10 mouse cellular contexts compared by ENCODE assay signal in genomic region chr7:129778842-129779421, GRCm38 (mm10).
A peak's percentile ranks its signal among the peaks of the same experiment; 100 is the strongest.
DNase-seq lines count a peak whose midpoint lies in the region; ATAC-seq lines count a peak whose summit lies in the region.
"Had no signal": no experiment of that assay in that cellular context is flagged by ENCODE, and none has a peak within 500 bp of the region (broad histone marks: within the 10 kb centered on the region; RNA-seq: fewer than 3 reads in every experiment).

No protein-coding gene starts in this region.

- H3K9ac ChIP-seq in forebrain, embryonic 14.5 days (ENCODE audit: low read length): no peak overlapping the region
- no peak overlapping the region for H3K9ac ChIP-seq in neural tube, embryonic 14.5 days (replicated peaks; ENCODE audit: low read depth, low read length)
- no peak overlapping the region for H3K9ac ChIP-seq in intestine, embryonic 16.5 days (ENCODE audit: low read depth, low read length)
- H3K9ac ChIP-seq: embryonic facial prominence, embryonic 15.5 days had no signal

- ATAC-seq in forebrain, embryonic 14.5 days: peak; percentile 82
- ATAC-seq in neural tube, embryonic 14.5 days (ENCODE audit: low read depth): peak; percentile 85
- no peak for ATAC-seq in CD4-positive, CD25-positive, alpha-beta regulatory T cell, adult 4 months
- no peak for ATAC-seq in erythroid progenitor cell, adult 5-6 weeks (replicated peaks; ENCODE audit: low FRiP score, poor library complexity, severe bottlenecking)
- no peak for ATAC-seq in intestine, embryonic 16.5 days

- WGBS in forebrain, embryonic 14.5 days: 13% methylated on average over 13 of the region's 13 CpGs
- 11% methylated on average over 13 of the region's 13 CpGs for WGBS in neural tube, embryonic 14.5 days
- 59% methylated on average over 13 of the region's 13 CpGs for WGBS in intestine, embryonic 16.5 days

- H3K36me3 ChIP-seq in forebrain, embryonic 14.5 days (ENCODE audit: control insufficient read depth, insufficient read depth, low read length): no peaks in the 10 kb centered on the region
- no peaks in the 10 kb centered on the region for H3K36me3 ChIP-seq in neural tube, embryonic 14.5 days (ENCODE audit: control insufficient read depth, insufficient read depth, low read length)
- H3K36me3 ChIP-seq in intestine, embryonic 16.5 days (ENCODE audit: control insufficient read depth, insufficient read depth, low read length): no peaks in the 10 kb centered on the region
- H3K36me3 ChIP-seq: embryonic facial prominence, embryonic 15.5 days had no signal

- peak overlapping the region; percentile 37 for H3K4me2 ChIP-seq in forebrain, embryonic 14.5 days (ENCODE audit: low read length)
- 0 out of 2 replicates have a peak overlapping the region, but pooled peaks have one; percentile 9 for H3K4me2 ChIP-seq in neural tube, embryonic 14.5 days (ENCODE audit: low read depth, low read length)
- no peak overlapping the region for H3K4me2 ChIP-seq in intestine, embryonic 16.5 days (ENCODE audit: low read depth, low read length)
- H3K4me2 ChIP-seq: embryonic facial prominence, embryonic 15.5 days had no signal

- peak overlapping the region; percentile 56; the same call in 1 of the 2 replicates for H3K27ac ChIP-seq in forebrain, embryonic 14.5 days (ENCODE audit: low read depth, low read length)
- no peak overlapping the region for H3K27ac ChIP-seq in neural tube, embryonic 14.5 days (ENCODE audit: low read depth, low read length)
- no peak overlapping the region for H3K27ac ChIP-seq in intestine, embryonic 16.5 days (ENCODE audit: low read length)
- H3K27ac ChIP-seq: embryonic facial prominence, embryonic 15.5 days had no signal

- H3K27me3 ChIP-seq in forebrain, embryonic 14.5 days (replicated peaks; ENCODE audit: control insufficient read depth, insufficient read depth, low read length): peaks cover 6% of the 10 kb centered on the region; the same call in 1 of the 2 replicates
- H3K27me3 ChIP-seq in neural tube, embryonic 14.5 days (ENCODE audit: control insufficient read depth, insufficient read depth, low read length): no peaks in the 10 kb centered on the region
- no peaks in the 10 kb centered on the region for H3K27me3 ChIP-seq in intestine, embryonic 16.5 days (replicated peaks; ENCODE audit: control insufficient read depth, insufficient read depth, low read length)
- H3K27me3 ChIP-seq: embryonic facial prominence, embryonic 15.5 days; Patski had no signal

- DNase-seq in adrenal gland, postnatal 25 days: peak; percentile 28
- peak; percentile 90 for DNase-seq in forebrain, embryonic 14.5 days (ENCODE audit: low spot score)
- DNase-seq in layer of hippocampus, postnatal 36 days: peak; percentile 46 to 53
- DNase-seq in thymus, postnatal 14 days: no peak

- H3K4me3 ChIP-seq in forebrain, embryonic 14.5 days (ENCODE audit: low read depth, low read length): no peak overlapping the region
- no peak overlapping the region for H3K4me3 ChIP-seq in neural tube, embryonic 14.5 days (ENCODE audit: low read depth, low read length)
- no peak overlapping the region for H3K4me3 ChIP-seq in intestine, embryonic 16.5 days (ENCODE audit: low read length)
- H3K4me3 ChIP-seq: embryonic facial prominence, embryonic 15.5 days had no signal

- peaks cover 30% of the 10 kb centered on the region for H3K4me1 ChIP-seq in forebrain, embryonic 14.5 days (ENCODE audit: control insufficient read depth, insufficient read depth, low read length)
- peaks cover 4% of the 10 kb centered on the region; the same call in 1 of the 2 replicates for H3K4me1 ChIP-seq in neural tube, embryonic 14.5 days (ENCODE audit: control insufficient read depth, insufficient read depth, low read length)
- H3K4me1 ChIP-seq in intestine, embryonic 16.5 days (ENCODE audit: control insufficient read depth, insufficient read depth, low read length): peaks cover 6% of the 10 kb centered on the region

- no peaks in the 10 kb centered on the region for H3K9me3 ChIP-seq in forebrain, embryonic 14.5 days (replicated peaks; ENCODE audit: control insufficient read depth, low read length)
- H3K9me3 ChIP-seq in neural tube, embryonic 14.5 days (ENCODE audit: control insufficient read depth, low read length): no peaks in the 10 kb centered on the region
- no peaks in the 10 kb centered on the region for H3K9me3 ChIP-seq in intestine, embryonic 16.5 days (ENCODE audit: control insufficient read depth, low read length)
- H3K9me3 ChIP-seq: embryonic facial prominence, embryonic 15.5 days had no signal

Comparison
In these comparisons a context has a peak if more than half of its experiments do, and no peak if none do; other contexts are left out.
1. ATAC-seq: peak in forebrain, embryonic 14.5 days (single experiment) and neural tube, embryonic 14.5 days (single experiment); none in CD4-positive, CD25-positive, alpha-beta regulatory T cell, adult 4 months (single experiment), erythroid progenitor cell, adult 5-6 weeks (single experiment) and intestine, embryonic 16.5 days (single experiment).